Mouse (Mus musculus): ENCODE data around the gene Rftn1.
A peak's percentile ranks its signal among the peaks of the same experiment; 100 is the strongest.

Gene Rftn1

GRCm38 (mm10) chr17:50142151-50142550 lies 48.3 kb downstream of the Rftn1 start:
- Histone ChIP-seq H3K36me3 (ENCODE audit: control insufficient read depth, insufficient read depth, low read length, poor library complexity, severe bottlenecking) (peaks cover 12% of the 10 kb centered on the region), H3K27me3 (ENCODE audit: control insufficient read depth, insufficient read depth, low read length, poor library complexity, severe bottlenecking) (no peaks in the 10 kb centered on the region)
- DNase-seq (ENCODE audit: low read depth, low spot score) = no peak

GRCm38 (mm10) chr17:50136060-50136459 lies 54.4 kb downstream of the Rftn1 start:
- H3K27me3 ChIP-seq (ENCODE audit: control insufficient read depth, insufficient read depth, low read length, poor library complexity, severe bottlenecking) = no peaks in the 10 kb centered on the region
- peaks cover 1% of the 10 kb centered on the region; the same call in 1 of the 2 replicates for H3K36me3 ChIP-seq (ENCODE audit: control insufficient read depth, insufficient read depth, low read length, poor library complexity, severe bottlenecking)
- DNase-seq (ENCODE audit: low read depth, low spot score) = peak; percentile 72

DNA sequence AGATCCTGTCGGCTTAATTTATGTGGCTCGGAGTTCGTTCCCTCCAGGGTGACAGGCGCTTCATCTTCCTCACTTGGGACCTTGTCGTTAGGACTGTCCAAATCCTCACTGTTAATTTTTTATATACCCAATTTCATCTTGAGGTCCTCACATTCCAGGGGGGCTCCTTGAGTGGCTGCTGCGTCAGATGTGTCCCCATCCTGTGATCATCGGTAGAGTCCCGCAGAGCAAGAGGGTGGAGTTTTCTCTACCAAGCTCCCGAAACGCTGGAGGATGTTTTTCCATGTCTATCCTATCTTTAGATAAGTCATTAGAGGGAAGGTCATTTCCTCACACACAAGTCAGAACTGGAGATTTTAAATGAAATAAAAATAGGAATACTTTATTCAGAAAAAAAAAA lies 55.0 kb downstream of the Rftn1 start:
- H3K27me3 ChIP-seq (ENCODE audit: control insufficient read depth, insufficient read depth, low read length, poor library complexity, severe bottlenecking) = no peaks in the 10 kb centered on the region
- DNase-seq (ENCODE audit: low read depth, low spot score) = no peak
- peaks cover 1% of the 10 kb centered on the region; the same call in 1 of the 2 replicates for H3K36me3 ChIP-seq (ENCODE audit: control insufficient read depth, insufficient read depth, low read length, poor library complexity, severe bottlenecking)

- H3K36me3 ChIP-seq (ENCODE audit: control insufficient read depth, insufficient read depth, low read length, poor library complexity, severe bottlenecking) = peaks cover 1% of the 10 kb centered on the region; the same call in 1 of the 2 replicates
- no peaks in the 10 kb centered on the region for H3K27me3 ChIP-seq (ENCODE audit: control insufficient read depth, insufficient read depth, low read length, poor library complexity, severe bottlenecking)
- no peak for DNase-seq (ENCODE audit: low read depth, low spot score)
Observed at GRCm38 (mm10) chr17:50131698-50132097, 58.8 kb downstream of the Rftn1 start.

DNA sequence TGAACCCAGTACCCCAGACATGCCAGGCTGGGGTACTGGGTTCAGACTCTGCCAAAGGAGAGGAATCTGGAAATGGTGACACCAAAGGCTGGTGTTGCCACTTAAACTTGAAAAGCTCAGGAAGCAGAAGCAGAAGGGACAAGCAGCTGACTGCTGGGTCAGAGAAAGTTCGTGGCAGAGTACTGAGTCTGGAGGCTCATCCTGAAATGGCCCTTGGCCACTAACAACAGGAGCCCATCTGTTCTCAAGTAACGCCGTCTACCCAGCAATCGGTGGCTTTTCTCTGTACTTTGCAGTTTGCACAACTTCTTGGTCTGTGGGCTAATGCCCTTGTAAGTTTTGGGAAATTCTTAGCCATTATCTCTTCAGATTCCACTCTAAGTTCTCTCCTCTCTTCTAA lies 60.1 kb downstream of the Rftn1 start:
- Histone ChIP-seq H3K36me3 (ENCODE audit: control insufficient read depth, insufficient read depth, low read length, poor library complexity, severe bottlenecking) (peaks cover 1% of the 10 kb centered on the region; the same call in 1 of the 2 replicates), H3K27me3 (ENCODE audit: control insufficient read depth, insufficient read depth, low read length, poor library complexity, severe bottlenecking) (no peaks in the 10 kb centered on the region)
- DNase-seq (ENCODE audit: low read depth, low spot score) = no peak

GRCm38 (mm10) chr17:50128392-50128791 lies 62.1 kb downstream of the Rftn1 start:
- no peak for DNase-seq (ENCODE audit: low read depth, low spot score)
- Histone ChIP-seq H3K27me3 (ENCODE audit: control insufficient read depth, insufficient read depth, low read length, poor library complexity, severe bottlenecking) (no peaks in the 10 kb centered on the region), H3K36me3 (ENCODE audit: control insufficient read depth, insufficient read depth, low read length, poor library complexity, severe bottlenecking) (peaks cover 1% of the 10 kb centered on the region)

DNA sequence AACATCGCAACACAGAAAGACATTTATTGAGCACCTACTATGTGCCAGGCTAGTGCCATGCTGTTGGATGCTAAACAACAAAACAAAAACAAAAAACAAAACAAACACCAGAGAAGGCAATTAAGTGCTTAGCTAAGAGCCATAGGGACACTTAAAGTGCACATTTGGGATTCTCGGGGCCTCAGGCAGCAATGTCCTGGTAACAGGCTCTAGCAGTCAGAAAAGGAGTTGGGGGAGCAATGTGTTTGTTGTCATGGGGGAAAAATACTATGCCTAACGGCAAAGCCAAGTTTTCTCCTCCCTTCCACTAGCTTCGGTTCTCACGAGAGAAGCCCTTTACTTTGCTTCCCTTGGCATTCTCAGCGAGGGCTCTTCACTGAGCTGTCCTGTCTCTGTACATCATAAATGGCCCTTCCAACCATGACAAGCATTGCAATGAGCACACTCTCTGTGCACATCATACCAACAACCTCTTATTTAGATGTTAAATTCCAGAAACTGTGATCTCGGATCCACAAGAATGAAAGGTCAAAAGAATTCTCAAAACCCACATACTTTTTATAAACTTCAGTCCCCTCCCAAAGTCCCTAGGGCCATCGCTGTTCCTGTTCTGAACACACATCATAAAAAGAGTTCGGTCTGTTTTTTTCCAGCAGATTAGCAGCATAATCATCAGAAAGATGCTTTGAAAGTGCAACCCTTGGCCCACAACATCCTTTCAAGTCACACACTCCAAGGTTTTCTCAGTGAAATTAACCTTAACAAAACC lies 63.2 kb downstream of the Rftn1 start:
- no peaks in the 10 kb centered on the region; the same call in 1 of the 2 replicates for H3K36me3 ChIP-seq (ENCODE audit: control insufficient read depth, insufficient read depth, low read length, poor library complexity, severe bottlenecking)
- no peak for DNase-seq (ENCODE audit: low read depth, low spot score)
- H3K27me3 ChIP-seq (ENCODE audit: control insufficient read depth, insufficient read depth, low read length, poor library complexity, severe bottlenecking) = no peaks in the 10 kb centered on the region

- no peak for DNase-seq (ENCODE audit: low read depth, low spot score)
- Histone ChIP-seq H3K36me3 (ENCODE audit: control insufficient read depth, insufficient read depth, low read length, poor library complexity, severe bottlenecking) (no peaks in the 10 kb centered on the region; the same call in 1 of the 2 replicates), H3K27me3 (ENCODE audit: control insufficient read depth, insufficient read depth, low read length, poor library complexity, severe bottlenecking) (no peaks in the 10 kb centered on the region)
Observed at GRCm38 (mm10) chr17:50126545-50126944, 63.9 kb downstream of the Rftn1 start.

DNA sequence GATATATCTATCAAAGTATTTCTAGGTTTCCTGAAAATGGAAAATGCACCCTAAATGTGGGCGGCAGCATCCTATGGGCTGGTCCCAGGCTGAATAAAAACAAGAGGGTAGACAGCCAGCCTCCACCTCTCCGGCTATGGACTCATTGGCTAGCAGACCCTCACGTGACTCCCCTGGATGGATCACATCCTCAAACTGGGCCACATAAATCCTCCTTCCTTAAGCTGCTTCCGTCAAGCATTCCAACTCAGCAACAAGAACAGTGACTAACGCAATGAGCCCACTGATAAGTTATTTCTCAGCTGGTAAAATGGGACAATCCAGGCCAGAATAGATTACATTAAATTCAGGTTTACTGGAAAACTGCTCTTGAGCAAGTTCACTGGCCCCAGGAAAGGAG lies 64.6 kb downstream of the Rftn1 start:
- no peaks in the 10 kb centered on the region; the same call in 1 of the 2 replicates for H3K36me3 ChIP-seq (ENCODE audit: control insufficient read depth, insufficient read depth, low read length, poor library complexity, severe bottlenecking)
- H3K27me3 ChIP-seq (ENCODE audit: control insufficient read depth, insufficient read depth, low read length, poor library complexity, severe bottlenecking) = no peaks in the 10 kb centered on the region
- DNase-seq (ENCODE audit: low read depth, low spot score) = no peak

GRCm38 (mm10) chr17:50125245-50125798 lies 65.2 kb downstream of the Rftn1 start:
- H3K27me3 ChIP-seq (ENCODE audit: control insufficient read depth, insufficient read depth, low read length, poor library complexity, severe bottlenecking) = no peaks in the 10 kb centered on the region
- H3K36me3 ChIP-seq (ENCODE audit: control insufficient read depth, insufficient read depth, low read length, poor library complexity, severe bottlenecking) = no peaks in the 10 kb centered on the region; the same call in 1 of the 2 replicates
- no peak for DNase-seq (ENCODE audit: low read depth, low spot score)

DNA sequence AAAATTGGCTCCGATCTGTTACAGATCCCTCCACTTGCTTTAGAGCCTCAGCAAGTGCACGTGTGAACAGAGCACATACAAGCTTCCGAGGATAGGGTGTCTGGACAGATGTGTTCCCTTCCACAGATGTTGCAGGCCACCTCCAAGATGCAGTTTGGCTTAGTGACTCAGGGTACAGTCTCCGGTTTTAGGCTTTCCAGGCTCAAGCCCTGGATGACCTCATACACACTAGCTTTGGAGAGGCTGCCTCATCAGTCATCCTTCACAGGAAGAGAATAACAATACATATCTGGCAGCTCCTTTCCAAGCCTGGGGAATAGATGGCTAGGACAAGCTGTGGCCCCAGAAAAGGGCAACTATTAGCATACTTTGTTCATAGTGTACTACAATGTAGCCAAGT lies 65.8 kb downstream of the Rftn1 start:
- no peak for DNase-seq (ENCODE audit: low read depth, low spot score)
- Histone ChIP-seq H3K27me3 (ENCODE audit: control insufficient read depth, insufficient read depth, low read length, poor library complexity, severe bottlenecking) (no peaks in the 10 kb centered on the region), H3K36me3 (ENCODE audit: control insufficient read depth, insufficient read depth, low read length, poor library complexity, severe bottlenecking) (no peaks in the 10 kb centered on the region; the same call in 1 of the 2 replicates)

GRCm38 (mm10) chr17:50122555-50122954 lies 67.9 kb downstream of the Rftn1 start:
- Histone ChIP-seq H3K27me3 (ENCODE audit: control insufficient read depth, insufficient read depth, low read length, poor library complexity, severe bottlenecking) (no peaks in the 10 kb centered on the region), H3K36me3 (ENCODE audit: control insufficient read depth, insufficient read depth, low read length, poor library complexity, severe bottlenecking) (no peaks in the 10 kb centered on the region; the same call in 1 of the 2 replicates)
- peak; percentile 20 for DNase-seq (ENCODE audit: low read depth, low spot score)

DNA sequence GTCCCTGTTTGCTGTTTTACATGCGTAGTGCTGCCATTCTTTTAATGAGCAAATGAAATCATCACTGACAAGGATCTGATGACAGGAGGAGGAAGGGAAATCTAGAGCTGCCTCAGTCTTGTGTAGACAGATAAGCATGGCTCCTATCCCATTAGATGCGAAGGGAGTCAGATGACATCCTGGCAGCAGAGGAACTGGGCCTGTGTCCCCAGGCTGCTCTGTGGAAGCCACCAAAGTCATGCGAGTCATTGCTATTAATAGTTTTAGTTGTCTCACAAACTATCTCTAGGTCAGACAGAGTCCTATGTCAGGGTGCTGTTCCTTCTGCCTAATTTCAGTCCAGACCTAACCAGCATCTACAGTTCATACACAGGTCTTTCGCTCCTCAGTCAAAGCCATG lies 70.4 kb downstream of the Rftn1 start:
- H3K27me3 ChIP-seq (ENCODE audit: control insufficient read depth, insufficient read depth, low read length, poor library complexity, severe bottlenecking) = no peaks in the 10 kb centered on the region
- no peak for DNase-seq (ENCODE audit: low read depth, low spot score)
- no peaks in the 10 kb centered on the region; the same call in 1 of the 2 replicates for H3K36me3 ChIP-seq (ENCODE audit: control insufficient read depth, insufficient read depth, low read length, poor library complexity, severe bottlenecking)

DNA sequence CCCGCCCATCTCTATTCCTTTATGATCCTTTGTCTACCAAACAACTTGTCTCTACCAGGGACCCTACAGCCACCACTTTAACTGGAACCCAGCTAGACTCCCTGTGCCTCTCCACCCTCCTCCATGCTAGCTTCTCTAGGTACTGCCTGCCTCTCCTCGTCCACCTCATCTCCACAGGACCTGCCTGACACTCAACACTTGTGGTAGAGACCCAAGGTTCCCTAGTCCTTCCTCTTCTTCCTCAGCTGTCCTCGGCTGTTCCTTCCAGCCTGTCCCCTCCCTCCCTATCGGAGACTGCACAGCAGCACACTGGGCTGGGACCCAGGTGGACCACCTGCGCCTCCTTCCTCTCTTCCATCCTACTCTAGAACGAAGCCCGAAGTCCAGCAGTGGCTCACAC lies 73.0 kb downstream of the Rftn1 start:
- no peak for DNase-seq (ENCODE audit: low read depth, low spot score)
- Histone ChIP-seq H3K36me3 (ENCODE audit: control insufficient read depth, insufficient read depth, low read length, poor library complexity, severe bottlenecking) (no peaks in the 10 kb centered on the region), H3K27me3 (ENCODE audit: control insufficient read depth, insufficient read depth, low read length, poor library complexity, severe bottlenecking) (no peaks in the 10 kb centered on the region)

DNA sequence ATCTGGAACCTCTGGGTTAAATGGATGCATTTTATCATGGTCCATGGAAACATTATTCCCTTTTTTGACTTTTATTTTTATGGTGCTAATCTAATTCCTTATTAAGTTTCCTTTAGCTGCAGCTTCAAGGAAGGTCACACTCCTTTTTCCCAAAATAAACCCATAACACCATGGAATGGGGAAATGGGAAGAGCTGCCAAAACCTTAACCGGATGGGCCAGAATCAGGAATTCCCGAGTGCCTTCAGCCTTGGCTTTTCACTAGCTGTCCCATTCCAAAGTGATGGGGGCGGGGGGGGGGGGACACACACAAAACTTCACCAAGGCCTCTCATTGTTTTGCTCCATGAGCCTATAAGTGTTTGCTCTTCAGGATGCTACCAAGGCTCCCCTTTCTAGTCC lies 73.5 kb downstream of the Rftn1 start:
- H3K36me3 ChIP-seq (ENCODE audit: control insufficient read depth, insufficient read depth, low read length, poor library complexity, severe bottlenecking) = no peaks in the 10 kb centered on the region
- DNase-seq (ENCODE audit: low read depth, low spot score) = no peak
- no peaks in the 10 kb centered on the region for H3K27me3 ChIP-seq (ENCODE audit: control insufficient read depth, insufficient read depth, low read length, poor library complexity, severe bottlenecking)
